Mouse (Mus musculus) lung, adult 2 months (tissue): ENCODE data around the gene Colgalt2. TPM values are rescaled to one million over a fixed set of nuclear protein-coding genes. Genes with fewer than 3 reads are reported as not detected.

ENCODE experiments used
- DNase-seq: peaks from one replicate; pipeline ENCODE4 v3.0.0; 2022
- H3K4me1 ChIP-seq: fragments of 200-500 bp; 2 replicates; pipeline ENCODE4 v1.6.1; 2011; ENCODE audit warnings: low read length; ENCODE audit not compliant: control insufficient read depth, insufficient read depth
- H3K4me3 ChIP-seq: fragments of 200-500 bp; replicated peaks from 2 replicates; pipeline ENCODE3; 2011; ENCODE audit warnings: low read depth, mild to moderate bottlenecking, control low read depth, low read length; ENCODE audit errors: extremely low read depth
- CTCF ChIP-seq: fragments of 200-500 bp; IDR thresholded peaks from 2 replicates; pipeline ENCODE4 v1.5.1; 2011; ENCODE audit warnings: mild to moderate bottlenecking, low read length, control low read depth; ENCODE audit not compliant: insufficient read depth
- POLR2A ChIP-seq: fragments of 200-500 bp; IDR thresholded peaks from 2 replicates; pipeline ENCODE4 v1.6.1; 2011; ENCODE audit warnings: low read depth, mild to moderate bottlenecking, control low read depth, low read length, borderline replicate concordance; ENCODE audit errors: extremely low read depth
- WGBS: fragments of 180-500 bp; shearing (Covaris S2); methylation state at CpG from one replicate; pipeline ENCODE4 v1.1.7; 2018; 5-methylcytosine and 5-hydroxymethylcytosine counted together
- polyA plus RNA-seq: library from polyadenylated mRNA; depleted of rRNA; stranded (reverse); fragments of >200 nt; gene quantifications from 2 replicates; pipeline ENCODE4 v1.2.3, GENCODE M21; 2012

Colgalt2 gene
- polyA plus RNA-seq, 1 experiment = 12.8 TPM

DNA sequence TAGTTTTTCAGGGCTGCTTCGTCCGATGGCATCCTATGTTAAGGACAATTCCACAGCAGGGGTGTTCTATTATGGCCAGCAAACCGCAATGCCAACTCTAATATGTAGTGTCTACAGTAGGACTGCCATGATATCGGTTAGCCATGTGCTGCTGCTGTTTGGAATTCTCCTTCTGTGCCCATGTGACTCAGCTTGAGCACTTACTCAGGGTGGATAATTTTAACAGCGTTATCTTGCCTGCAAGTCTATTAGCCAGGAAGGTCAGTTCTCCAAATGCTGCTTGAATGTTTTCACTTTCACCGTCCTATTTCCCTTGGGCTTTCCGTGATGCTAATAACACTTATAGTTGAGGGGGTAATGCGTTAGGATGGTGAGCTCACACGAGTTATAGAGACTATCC lies 126.5 kb downstream of the Colgalt2 start:
- 71% methylated on average over 9 of the region's 9 CpGs for WGBS
- no peak for DNase-seq

DNA sequence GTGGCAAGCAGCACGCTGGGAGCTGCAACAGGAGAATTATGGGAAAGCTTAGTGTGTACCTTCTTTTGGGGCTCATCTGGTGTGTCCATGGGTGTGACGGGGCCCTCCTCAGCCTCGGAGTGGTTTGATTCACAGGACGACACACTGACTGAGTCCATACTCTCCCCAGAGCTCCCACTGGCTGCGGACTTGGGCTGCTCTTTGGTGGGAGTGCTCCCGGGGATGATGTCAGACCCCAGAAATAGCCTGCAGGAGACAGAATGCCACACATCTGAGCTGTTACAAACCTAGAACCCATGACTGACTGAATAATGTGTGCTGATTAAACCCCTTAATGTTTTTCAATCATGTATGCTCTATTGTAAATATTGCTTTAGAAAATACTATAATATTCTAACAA lies 128.6 kb downstream of the Colgalt2 start:
- peaks cover 23% of the 10 kb centered on the region for H3K4me1 ChIP-seq
- no peak overlapping the region for H3K4me3 ChIP-seq
- 53% methylated on average over 6 of the region's 6 CpGs for WGBS
- no peak for TF ChIP-seq CTCF
- no peak for TF ChIP-seq POLR2A
- no peak for DNase-seq

More for the DNA sequence above, 126.5 kb downstream of the Colgalt2 start:
- no peak overlapping the region for H3K4me3 ChIP-seq
- H3K4me1 ChIP-seq = peaks cover 14% of the 10 kb centered on the region
- TF ChIP-seq CTCF (no peak), POLR2A (no peak)

DNA sequence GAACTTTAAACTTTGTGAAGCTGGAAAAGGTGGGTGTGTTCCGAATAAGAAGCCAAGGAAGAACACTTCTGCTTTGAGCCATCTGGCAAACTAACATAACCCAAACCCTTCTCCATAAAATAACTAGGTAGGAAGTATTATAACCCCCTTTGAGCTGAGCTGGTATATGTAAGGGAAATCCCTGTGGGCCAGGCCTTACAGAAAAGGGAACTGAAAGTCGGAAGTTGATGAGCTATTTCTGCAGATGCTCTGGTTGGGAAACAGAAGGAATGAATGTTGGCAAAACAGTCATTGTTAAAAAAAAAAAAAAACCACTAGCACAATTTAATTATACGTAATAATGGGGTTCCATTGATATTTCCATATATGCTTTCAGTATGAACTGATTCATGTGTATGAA lies 129.1 kb downstream of the Colgalt2 start:
- 63% methylated on average over 3 of the region's 3 CpGs for WGBS
- no peak for DNase-seq

DNA sequence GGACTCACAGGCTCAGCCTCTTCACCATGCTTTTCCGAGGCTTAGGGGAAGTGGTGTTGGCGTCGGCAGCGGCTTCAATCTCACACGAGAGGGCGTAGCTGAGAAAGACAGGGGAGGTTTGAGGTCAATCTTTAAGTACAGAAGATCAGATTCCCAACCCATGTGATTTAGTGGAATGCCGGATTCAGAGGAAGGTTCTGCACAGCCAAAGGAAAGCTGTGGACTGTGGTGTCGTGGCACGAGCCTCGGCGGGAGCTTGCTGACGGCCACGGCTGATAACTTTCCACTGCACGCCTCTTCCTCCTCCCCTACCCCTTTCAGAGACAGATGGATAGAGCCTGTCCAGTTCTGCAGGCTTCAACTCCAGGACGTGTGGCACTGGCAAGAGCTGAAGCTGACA lies 131.9 kb downstream of the Colgalt2 start:
- TF ChIP-seq CTCF = peak; percentile 23; the same call in 1 of the 2 replicates
- no peak for TF ChIP-seq POLR2A
- no peak overlapping the region for H3K4me3 ChIP-seq
- 41% methylated on average over 15 of the region's 15 CpGs for WGBS
- H3K4me1 ChIP-seq = peaks cover 17% of the 10 kb centered on the region
- no peak for DNase-seq

More for the DNA sequence above, 129.1 kb downstream of the Colgalt2 start:
- H3K4me3 ChIP-seq = no peak overlapping the region
- H3K4me1 ChIP-seq = peaks cover 20% of the 10 kb centered on the region
- TF ChIP-seq CTCF (no peak), POLR2A (no peak)

DNA sequence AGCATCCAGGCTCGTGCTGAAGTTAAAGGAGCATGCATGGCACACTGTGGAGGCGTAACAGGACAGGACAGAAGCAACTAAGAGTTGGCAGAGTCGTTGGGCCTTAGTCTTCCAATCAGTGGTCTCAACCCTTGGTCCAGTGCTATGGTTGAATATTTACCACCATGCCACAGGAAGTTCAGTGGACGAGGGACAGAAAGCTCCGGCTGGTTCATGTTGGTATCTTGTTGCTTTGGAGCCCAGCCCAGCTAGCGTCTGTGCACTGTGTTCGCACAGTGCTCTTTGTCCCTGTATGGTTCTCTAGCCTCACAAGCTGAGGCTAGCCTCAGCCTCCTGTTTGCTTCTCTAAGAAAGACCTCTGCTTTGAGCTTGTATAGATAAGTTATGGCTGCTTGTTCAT lies 134.9 kb downstream of the Colgalt2 start:
- WGBS = 75% methylated on average over 7 of the region's 7 CpGs
- Histone ChIP-seq H3K4me1 (peaks cover 13% of the 10 kb centered on the region), H3K4me3 (no peak overlapping the region)
- DNase-seq = no peak
- no peak for TF ChIP-seq CTCF
- no peak for TF ChIP-seq POLR2A

DNA sequence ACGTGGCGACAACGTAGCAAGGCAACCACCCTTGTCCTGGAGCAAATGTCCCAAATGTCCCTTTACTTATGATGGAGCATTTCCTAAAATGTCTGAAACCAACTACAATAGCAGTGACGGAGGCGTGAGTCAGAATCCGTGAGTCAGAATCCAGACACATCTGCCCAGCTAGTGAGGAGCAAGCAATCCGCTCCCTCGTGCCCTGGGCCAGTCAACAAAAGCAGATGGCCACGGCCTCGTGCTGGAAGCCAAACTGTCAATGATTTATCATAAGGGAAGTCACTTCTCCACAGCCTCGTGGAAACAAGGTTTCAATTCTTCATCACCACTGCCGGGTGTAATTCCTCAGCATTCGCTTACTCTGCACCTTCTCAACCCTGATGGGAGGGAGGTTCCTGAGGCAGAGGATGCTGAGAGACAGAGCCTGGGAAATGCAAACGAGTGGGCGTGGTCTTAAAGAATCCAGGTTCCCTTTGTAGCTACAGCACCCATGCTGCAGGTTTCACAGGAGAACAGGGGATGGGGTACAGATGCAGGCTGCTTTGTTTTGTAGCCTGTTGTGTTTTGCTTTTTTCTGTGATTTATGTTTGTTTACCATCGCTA lies 136.9 kb downstream of the Colgalt2 start:
- TF ChIP-seq CTCF (no peak), POLR2A (no peak)
- 64% methylated on average over 16 of the region's 16 CpGs for WGBS
- no peak for DNase-seq

DNA sequence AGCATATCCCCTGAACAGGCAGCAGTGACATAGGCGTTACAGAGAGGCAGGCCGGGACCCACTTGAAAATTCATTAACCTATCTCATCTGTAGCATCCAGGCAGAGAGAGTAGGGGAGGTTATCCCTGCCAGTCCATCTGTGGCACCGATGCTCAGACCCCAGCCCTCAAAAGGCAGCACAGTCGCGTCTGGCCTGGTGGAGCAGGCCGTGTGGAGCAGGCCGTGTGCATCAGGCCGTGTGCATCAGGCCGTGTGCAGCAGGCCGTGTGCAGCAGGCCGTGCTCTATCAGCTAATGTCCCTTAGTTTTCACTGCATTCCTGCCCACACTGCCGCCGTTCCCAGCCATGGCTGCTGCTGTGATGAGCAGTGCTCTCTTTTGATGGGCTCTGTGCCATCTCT lies 137.6 kb downstream of the Colgalt2 start:
- DNase-seq = no peak
- TF ChIP-seq CTCF = no peak
- no peak for TF ChIP-seq POLR2A
- 85% methylated on average over 13 of the region's 13 CpGs for WGBS
- 0 out of 2 replicates have a peak, but pooled peaks cover 5% of the 10 kb centered on the region for H3K4me1 ChIP-seq
- no peak overlapping the region for H3K4me3 ChIP-seq

More for the DNA sequence above, 136.9 kb downstream of the Colgalt2 start:
- H3K4me3 ChIP-seq = no peak overlapping the region
- H3K4me1 ChIP-seq = peaks cover 8% of the 10 kb centered on the region; the same call in 1 of the 2 replicates

DNA sequence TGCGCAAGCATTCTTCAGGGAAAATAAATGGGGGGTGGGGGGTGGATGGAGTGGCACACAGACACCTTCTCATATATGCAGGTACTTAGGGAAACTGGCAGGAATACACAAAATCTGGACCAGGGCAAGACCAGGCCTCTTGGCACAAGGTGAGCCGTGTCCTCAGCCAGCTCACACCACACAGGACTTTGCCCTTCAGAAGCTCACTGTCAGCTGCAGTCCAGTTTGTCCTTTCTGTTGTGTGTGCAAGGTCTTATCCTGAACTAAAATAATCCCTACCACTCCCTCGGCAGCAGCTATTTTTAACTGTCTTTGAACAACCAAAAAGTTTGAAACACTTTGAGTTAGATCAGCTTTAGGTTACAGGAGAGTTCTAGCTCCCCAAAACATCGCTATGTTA lies 139.2 kb downstream of the Colgalt2 start:
- 83% methylated on average over 4 of the region's 4 CpGs for WGBS
- H3K4me1 ChIP-seq = no peaks in the 10 kb centered on the region
- DNase-seq = no peak
- no peak overlapping the region for H3K4me3 ChIP-seq
- TF ChIP-seq POLR2A (no peak), CTCF (no peak)

DNA sequence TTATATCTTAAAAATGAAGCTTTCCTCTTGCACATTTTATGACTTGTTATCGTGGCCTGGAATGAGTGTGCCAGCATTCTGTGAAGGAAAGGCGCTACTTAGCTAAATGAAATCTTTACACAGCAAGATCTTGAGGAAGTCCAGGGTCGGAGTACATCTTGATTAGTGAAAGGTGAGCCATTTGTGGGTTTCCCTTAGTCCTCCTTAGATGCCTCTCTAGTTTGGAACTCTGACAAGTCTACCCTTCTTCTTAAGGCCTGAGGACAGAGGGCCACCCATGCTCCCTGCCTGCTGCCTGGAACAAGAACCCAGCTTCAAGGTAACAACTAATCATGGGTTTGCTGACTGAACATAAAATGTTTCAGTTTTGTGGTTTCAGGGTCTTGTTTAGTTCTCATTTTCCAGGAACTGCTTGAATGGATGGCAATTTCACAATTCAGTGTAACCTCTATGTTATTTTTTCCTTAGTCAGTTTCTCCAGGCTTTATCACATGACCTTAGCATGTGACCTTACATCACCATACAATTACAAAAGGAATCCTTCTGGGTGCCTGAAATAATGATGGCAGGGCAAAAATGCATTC lies 140.8 kb downstream of the Colgalt2 start:
- WGBS = 77% methylated on average over 3 of the region's 3 CpGs
- no peak for DNase-seq
- TF ChIP-seq CTCF (no peak), POLR2A (no peak)
- no peak overlapping the region for H3K4me3 ChIP-seq
- no peaks in the 10 kb centered on the region for H3K4me1 ChIP-seq

DNA sequence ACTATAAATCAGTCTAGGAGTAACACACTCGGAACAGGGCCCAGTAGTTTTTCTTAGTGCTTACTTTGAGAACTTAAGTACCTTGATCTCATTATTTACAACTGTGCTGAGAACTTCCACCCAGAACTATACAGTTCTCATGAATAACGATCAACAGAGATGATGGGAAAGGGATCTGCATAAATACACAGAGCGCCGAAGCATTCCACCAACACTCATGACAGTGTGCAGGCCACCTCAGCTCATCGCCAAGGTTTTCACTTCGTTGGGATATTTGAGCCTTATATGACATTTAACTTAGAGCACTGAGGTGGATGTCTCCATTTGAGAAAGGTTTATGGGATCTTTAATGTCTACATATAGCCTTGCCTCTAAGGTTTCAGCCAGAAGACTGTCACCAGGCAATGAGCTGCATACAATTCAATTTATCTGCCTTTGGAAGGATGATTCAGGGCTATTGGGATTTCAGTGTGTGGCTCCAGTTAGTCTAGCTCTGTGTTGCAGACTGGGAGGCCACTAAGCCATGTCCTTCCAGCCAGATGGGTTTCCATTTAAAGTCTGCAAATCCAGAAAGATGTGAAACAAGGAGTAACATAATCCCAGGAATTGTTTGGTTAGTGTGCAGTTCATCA lies 143.2 kb downstream of the Colgalt2 start:
- WGBS = 90% methylated on average over 6 of the region's 6 CpGs

More for the DNA sequence above, 143.2 kb downstream of the Colgalt2 start:
- no peaks in the 10 kb centered on the region for H3K4me1 ChIP-seq
- H3K4me3 ChIP-seq = no peak overlapping the region
- TF ChIP-seq CTCF = no peak
- TF ChIP-seq POLR2A = no peak
- no peak for DNase-seq
